Mouse (Mus musculus) T-helper 17 cell (primary cell): ENCODE measurements around the gene Nthl1.

Experiments
- in situ Hi-C, 2 experiments: fragments of 300-600 bp; cut with MboI, MseI; formaldehyde crosslinking; loops; 1 replicate in 1 of 2; 2 replicates in 1 of 2; pipeline ENCODE4 v1.15.1; 2025; ENCODE audit warnings: high pct_unique_total_duplicates in 2 of 2

Nthl1 gene

DNA sequence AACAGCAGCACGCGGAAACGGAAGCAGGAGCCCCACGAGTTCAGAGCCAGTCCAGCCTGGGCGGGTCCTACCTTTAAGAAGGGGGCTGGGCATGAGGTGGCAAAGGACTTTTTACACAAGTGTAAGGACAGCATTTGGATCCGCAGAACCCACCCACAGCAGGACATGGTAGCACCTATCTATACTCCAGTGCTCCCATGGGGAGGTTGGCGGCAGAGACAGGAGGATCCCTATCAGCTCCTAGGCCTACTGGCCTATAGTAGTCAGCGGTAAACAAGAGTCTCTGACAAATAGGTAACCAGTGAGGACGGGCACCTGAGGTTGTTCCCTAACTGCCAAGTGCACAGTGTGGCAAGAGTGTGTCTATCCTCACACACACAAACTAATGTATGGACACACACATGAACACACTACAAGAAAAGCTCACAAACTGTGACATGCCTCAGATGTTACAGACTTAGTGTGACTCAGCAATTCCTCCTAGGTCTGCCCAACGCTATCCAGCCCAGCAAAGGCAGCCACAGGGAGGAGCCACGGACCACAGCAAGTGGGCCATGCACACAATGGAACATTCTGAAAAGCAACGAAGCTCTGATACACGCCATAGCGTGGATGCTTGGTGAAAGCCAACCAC lies 14.8 kb upstream of the Nthl1 start:
- in situ Hi-C loops = no loop called here

GRCm38 (mm10) chr17:24625472-24625871 lies 7.0 kb upstream of the Nthl1 start:
- in situ Hi-C loops = no loop called here

DNA sequence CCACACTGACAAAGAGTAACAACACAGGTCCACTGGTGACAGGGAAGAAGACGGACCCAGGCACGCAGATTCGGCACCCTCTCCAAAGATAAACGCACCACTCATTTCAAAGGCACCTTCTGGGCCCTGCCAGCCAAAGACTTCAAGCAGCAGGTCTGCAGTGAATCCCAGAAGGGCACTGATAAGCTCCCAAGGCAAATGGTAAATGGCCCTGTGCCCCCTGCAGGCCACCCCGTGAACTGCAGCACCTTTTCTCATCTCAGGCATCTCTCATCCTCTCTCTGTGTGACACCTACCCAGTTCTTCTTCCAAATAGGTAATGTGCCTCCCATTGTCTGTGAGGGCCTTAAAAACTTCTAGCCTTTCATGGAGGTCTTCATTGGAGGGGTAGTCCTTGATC lies 3.8 kb upstream of the Nthl1 start:
- in situ Hi-C loops = no loop called here

GRCm38 (mm10) chr17:24630072-24630471 lies 2.4 kb upstream of the Nthl1 start:
- in situ Hi-C loops = loop anchor here in 1 of 2 experiments (10.0 kb wide), 1 partner anchor 725 kb away; no protein-coding TSS in a partner anchor

DNA sequence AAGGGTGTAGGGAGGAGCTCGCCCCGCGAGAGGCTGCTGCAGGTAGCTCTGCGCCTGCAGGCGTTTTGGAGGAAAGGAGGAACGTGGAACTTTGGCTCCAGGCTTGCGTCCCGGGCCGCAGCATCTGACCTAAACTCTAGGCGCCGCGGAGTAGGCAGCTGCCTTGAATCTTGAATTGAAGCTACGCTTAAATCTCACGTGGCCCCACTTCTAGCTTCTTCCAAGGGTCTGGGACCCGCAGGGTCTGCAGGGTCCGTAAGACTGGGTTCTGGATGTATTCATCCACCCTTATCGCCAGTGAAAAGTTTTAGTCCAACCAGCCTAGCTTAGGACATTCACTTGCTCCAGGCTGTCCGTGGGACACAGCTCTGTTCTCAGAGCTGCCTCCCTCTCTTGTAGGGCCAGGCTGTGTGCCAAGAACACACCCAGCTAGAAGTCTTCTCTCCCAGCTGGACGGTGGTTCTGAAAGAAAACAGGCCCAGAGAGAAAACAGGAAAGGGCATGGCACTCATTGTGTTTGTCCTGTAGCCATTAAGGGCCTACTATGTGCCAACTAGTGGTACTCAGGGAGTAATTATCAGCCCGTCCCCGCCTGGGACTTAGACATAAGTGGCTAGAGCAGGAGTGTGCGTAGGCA lies 451 bp downstream of the Nthl1 start:
- in situ Hi-C loops = loop anchor here in 1 of 2 experiments (10.0 kb wide), 1 partner anchor 728 kb away; no protein-coding TSS in a partner anchor

DNA sequence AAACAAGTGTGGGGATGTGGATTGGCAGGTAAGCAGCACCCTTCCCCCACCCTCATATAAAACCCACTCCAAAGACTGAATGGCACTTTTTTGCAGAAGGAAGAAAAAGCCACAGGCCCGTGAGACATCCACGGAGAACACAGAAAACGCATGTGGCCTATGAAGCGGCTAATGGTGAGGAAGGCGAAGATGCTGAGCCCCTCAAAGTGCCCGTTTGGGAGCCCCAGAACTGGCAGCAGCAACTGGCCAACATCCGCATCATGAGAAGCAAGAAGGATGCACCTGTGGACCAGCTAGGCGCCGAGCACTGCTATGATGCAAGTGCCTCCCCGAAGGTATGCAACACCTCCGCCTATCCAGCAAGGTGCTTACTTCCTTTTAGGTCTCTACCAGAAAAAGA lies 1.4 kb downstream of the Nthl1 start:
- in situ Hi-C loops = loop anchor here in 1 of 2 experiments (10.0 kb wide), 1 partner anchor 729 kb away; no protein-coding TSS in a partner anchor

DNA sequence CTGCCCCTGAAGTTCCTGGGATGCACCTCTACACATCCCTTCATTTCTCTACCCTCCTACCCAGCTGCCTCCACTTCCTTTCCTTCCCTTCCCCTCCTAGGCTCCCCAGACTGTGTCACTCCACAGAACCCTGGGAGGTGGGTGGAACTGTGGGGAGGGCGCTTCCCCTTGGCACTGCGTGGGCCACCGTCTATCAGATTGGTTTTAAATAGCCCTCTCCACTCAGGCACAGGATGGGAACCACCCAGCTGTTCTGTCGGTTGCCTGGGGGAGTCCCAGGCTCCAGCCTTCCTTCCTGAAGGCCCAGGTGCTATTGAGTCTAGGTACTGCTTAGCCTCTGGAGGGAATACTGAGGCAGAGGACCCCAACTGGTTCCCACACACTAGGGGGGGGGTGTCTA lies 2.5 kb downstream of the Nthl1 start:
- in situ Hi-C loops = loop anchor here in 1 of 2 experiments (10.0 kb wide), 1 partner anchor 730 kb away; no protein-coding TSS in a partner anchor

- in situ Hi-C loops = loop anchor here in 1 of 2 experiments (10.0 kb wide), 1 partner anchor 731 kb away; no protein-coding TSS in a partner anchor
Observed at GRCm38 (mm10) chr17:24635694-24636093, 3.2 kb downstream of the Nthl1 start.

DNA sequence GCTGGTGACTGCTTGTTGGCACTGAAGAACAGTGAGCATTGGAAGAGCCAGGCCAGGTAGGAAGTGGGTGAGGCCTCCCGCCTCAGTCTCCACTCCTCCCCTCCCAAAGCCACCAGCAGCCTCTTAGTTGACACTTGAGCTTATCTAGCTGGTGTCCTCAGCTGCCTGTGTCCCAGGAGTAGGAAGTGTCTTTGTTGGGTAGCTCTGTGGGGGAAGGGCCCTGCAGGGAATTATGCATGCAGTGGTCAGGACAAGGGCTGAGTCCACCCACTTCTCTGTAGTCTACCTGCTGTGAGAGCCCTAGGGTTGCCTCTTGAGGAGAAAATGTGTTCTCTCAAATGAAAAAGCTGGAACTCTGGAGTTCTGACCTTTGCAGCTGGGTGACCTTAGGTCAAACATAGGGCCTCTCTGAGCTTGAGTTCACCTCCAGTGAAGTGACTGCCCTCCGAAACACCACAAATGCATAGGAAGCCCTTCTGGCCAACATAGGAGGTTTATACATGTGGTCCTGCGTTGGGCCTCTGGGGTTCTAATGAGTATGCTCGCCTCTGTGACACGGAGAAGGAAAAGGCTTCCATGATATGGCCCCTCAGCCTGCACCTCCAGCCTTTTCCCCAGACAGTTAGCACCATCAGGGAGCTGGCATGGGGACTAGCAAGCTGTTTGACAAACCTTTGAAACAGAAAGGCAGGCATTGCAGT lies 4.5 kb downstream of the Nthl1 start:
- in situ Hi-C loops = loop anchor here in 1 of 2 experiments (10.0 kb wide), 1 partner anchor 732 kb away; no protein-coding TSS in a partner anchor

GRCm38 (mm10) chr17:24638214-24638613 lies 5.7 kb downstream of the Nthl1 start:
- in situ Hi-C loops = loop anchor here in 1 of 2 experiments (10.0 kb wide), 1 partner anchor 733 kb away; no protein-coding TSS in a partner anchor

GRCm38 (mm10) chr17:24638840-24639239 lies 6.4 kb downstream of the Nthl1 start:
- in situ Hi-C loops = loop anchor here in 1 of 2 experiments (10.0 kb wide), 1 partner anchor 734 kb away; no protein-coding TSS in a partner anchor

DNA sequence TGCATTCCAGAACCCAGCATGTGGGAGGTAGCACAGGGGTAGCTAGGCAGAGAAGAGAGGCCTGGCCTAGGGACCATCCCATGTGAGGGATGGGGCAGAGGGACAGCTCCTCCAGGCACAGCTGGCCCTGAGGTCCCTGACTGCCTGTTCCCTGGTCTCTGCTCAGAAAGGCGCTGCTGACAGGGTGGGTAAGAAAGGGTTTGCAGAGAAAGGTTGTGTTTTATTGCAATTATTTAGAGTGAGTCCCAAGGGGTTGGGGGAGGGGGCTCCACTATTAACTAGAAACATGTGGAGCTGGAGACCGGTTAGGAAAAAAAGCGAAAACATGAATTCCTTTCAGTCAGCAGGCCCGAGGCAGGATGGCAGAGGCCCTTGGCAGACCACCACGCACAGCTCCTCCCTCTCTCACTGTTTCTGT lies 7.1 kb downstream of the Nthl1 start:
- in situ Hi-C loops = loop anchor here in 1 of 2 experiments (10.0 kb wide), 1 partner anchor 735 kb away; no protein-coding TSS in a partner anchor

DNA sequence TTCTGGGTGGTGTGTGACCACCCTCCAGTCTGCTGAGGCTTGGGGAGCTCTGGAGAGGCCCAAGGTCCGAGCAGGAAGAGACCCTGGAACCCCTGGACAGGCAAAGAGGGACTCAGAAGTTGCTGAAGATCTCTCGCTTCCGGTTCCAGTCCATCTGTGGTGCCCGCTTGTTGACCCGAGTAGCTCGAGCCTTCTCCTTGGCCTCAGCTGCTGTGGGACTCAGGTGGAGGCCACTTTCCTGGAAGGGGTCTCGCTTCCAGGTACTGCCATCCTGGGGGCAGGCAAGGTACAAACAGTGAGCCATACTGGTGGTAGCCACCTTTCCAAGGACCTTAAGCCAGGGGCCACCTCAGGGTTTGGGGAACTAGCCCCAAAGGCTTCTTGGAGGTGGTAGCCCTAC lies 7.6 kb downstream of the Nthl1 start:
- in situ Hi-C loops = no loop called here

GRCm38 (mm10) chr17:24640581-24640980 lies 8.1 kb downstream of the Nthl1 start:
- in situ Hi-C loops = no loop called here

GRCm38 (mm10) chr17:24641944-24642343 lies 9.5 kb downstream of the Nthl1 start:
- in situ Hi-C loops = no loop called here

DNA sequence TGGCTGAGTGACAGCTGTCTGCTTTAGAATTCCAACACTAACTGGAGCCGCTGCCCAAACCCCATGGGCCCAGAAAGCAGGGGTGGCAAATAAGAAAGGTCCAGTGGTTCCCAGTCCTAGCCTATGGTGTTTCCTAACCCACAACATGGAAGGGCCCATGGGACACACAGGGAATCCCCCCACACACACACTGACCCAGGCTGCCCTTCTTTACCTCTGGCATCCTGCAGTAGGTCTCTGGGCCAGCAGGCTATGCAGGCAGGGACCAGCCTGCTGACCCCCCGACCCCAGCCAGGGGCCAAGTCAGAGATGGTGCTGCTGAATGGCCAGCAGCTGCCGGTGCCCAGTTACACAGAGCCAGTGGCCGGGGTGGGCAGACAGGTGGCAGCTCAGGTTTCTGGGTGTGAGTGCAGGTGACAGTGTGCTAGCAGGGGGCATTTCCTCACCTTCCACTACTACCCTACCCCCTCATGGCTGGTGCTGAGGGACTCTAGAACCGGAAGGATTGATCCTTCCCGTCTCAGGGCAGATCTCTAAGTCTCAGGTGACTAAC lies 10.4 kb downstream of the Nthl1 start:
- in situ Hi-C loops = no loop called here

- in situ Hi-C loops = no loop called here
Observed at GRCm38 (mm10) chr17:24644030-24644715, 11.7 kb downstream of the Nthl1 start.

GRCm38 (mm10) chr17:24644875-24645721 lies 12.6 kb downstream of the Nthl1 start:
- in situ Hi-C loops = no loop called here

GRCm38 (mm10) chr17:24645916-24646315 lies 13.4 kb downstream of the Nthl1 start:
- in situ Hi-C loops = no loop called here

DNA sequence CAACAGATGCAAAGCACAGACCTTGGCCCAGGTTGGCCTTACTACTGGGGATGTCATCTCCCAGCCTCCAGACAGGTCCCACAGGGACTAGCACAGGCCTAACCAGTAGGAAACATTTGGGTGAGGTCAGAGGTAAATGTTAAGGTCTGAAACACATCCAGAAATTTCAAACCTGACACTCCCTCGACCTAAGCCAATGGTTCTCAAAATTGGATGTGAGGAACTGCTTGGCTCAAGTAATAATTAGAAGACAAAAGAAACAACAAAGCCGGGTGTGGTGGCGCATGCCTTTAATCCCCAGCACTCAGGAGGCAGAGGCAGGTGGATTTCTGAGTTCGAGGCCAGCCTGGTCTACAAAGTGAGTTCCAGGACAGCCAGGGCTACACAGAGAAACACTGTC lies 13.9 kb downstream of the Nthl1 start:
- in situ Hi-C loops = no loop called here
